21 mouse cellular contexts compared by ENCODE assay signal in the genomic region with DNA sequence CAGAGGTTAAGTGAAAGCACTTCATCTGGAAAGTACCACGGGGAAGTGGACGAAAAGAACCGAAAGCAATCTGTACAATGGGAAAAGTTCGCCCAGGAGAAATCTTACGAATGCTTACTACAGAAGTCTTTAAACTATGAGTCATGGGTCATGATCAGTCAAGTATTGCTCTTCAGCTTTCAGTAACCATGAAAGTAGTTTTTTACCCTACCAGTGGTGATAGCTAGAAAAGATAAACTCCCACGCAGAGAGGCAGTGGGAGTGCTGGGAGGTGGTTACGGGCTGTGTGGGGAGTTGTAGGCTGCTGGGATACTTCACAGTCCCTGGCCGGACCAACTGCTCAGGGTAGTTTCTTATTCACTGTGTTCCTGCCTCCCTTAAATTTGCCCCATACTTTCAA. TPM values are rescaled to one million over a fixed set of nuclear protein-coding genes. Genes with fewer than 3 reads are reported as not detected.
DNase-seq lines count a peak whose midpoint lies in the region; ATAC-seq and TF ChIP-seq lines count a peak whose summit lies in the region.
"Had no signal": no experiment of that assay in that cellular context is flagged by ENCODE, and none has a peak within 500 bp of the region (broad histone marks: within the 10 kb centered on the region; RNA-seq: fewer than 3 reads in every experiment).

No protein-coding gene starts in this region.

- no peak overlapping the region for H3K4me3 ChIP-seq in kidney, embryonic 16.5 days (ENCODE audit: low read length)
- peak overlapping the region; percentile 20; the same call in 1 of the 2 replicates for H3K4me3 ChIP-seq in lung, embryonic 16.5 days (ENCODE audit: low read length)
- H3K4me3 ChIP-seq in myocyte = no peak overlapping the region
- no peak overlapping the region for H3K4me3 ChIP-seq in midbrain, embryonic 15.5 days
- H3K4me3 ChIP-seq in layer of hippocampus, adult 2 months = no peak overlapping the region
- H3K4me3 ChIP-seq: embryonic facial prominence, embryonic 12.5 days; forebrain, embryonic 15.5 days; heart, embryonic 15.5 days; limb, embryonic 15.5 days; neural tube, embryonic 15.5 days had no signal

- H3K4me2 ChIP-seq in kidney, embryonic 16.5 days (replicated peaks; ENCODE audit: low read depth, low read length) = no peak overlapping the region; the same call in 1 of the 2 replicates
- peak overlapping the region; percentile 43 for H3K4me2 ChIP-seq in lung, embryonic 16.5 days (ENCODE audit: low read depth, low read length)
- peak overlapping the region; percentile 26 for H3K4me2 ChIP-seq in myocyte (ENCODE audit: low read depth)
- no peak overlapping the region for H3K4me2 ChIP-seq in midbrain, embryonic 15.5 days
- H3K4me2 ChIP-seq: embryonic facial prominence, embryonic 12.5 days; forebrain, embryonic 15.5 days; heart, embryonic 15.5 days; limb, embryonic 15.5 days; midbrain, embryonic 11.5 days; neural tube, embryonic 15.5 days had no signal

- H3K27ac ChIP-seq in kidney, embryonic 16.5 days (ENCODE audit: low read length) = no peak overlapping the region
- peak overlapping the region; percentile 43; the same call in 1 of the 2 replicates for H3K27ac ChIP-seq in lung, embryonic 16.5 days (ENCODE audit: low read length)
- no peak overlapping the region for H3K27ac ChIP-seq in midbrain, embryonic 15.5 days
- no peak overlapping the region for H3K27ac ChIP-seq in layer of hippocampus, adult 2 months
- H3K27ac ChIP-seq: embryonic facial prominence, embryonic 12.5 days; forebrain, embryonic 15.5 days; heart, embryonic 15.5 days; hindbrain, postnatal 0 days; limb, embryonic 15.5 days; neural tube, embryonic 15.5 days; stomach, postnatal 0 days had no signal

- no peaks in the 10 kb centered on the region for H3K9me3 ChIP-seq in kidney, embryonic 16.5 days (ENCODE audit: low read length)
- no peaks in the 10 kb centered on the region for H3K9me3 ChIP-seq in lung, embryonic 16.5 days (ENCODE audit: control insufficient read depth, low read length)
- H3K9me3 ChIP-seq in midbrain, embryonic 15.5 days = no peaks in the 10 kb centered on the region
- H3K9me3 ChIP-seq: embryonic facial prominence, embryonic 12.5 days; forebrain, embryonic 15.5 days; heart, embryonic 15.5 days; limb, embryonic 15.5 days; neural tube, embryonic 15.5 days had no signal

- WGBS in kidney, embryonic 16.5 days = 38% methylated on average over 8 of the region's 8 CpGs
- WGBS in lung, embryonic 16.5 days = 48% methylated on average over 8 of the region's 8 CpGs
- WGBS in midbrain, embryonic 15.5 days = 91% methylated on average over 8 of the region's 8 CpGs

- H3K9ac ChIP-seq in kidney, embryonic 16.5 days (replicated peaks; ENCODE audit: low read length) = no peak overlapping the region
- H3K9ac ChIP-seq in lung, embryonic 16.5 days (ENCODE audit: low read length) = 0 out of 2 replicates have a peak overlapping the region, but pooled peaks have one; percentile 11
- H3K9ac ChIP-seq in midbrain, embryonic 15.5 days = no peak overlapping the region
- H3K9ac ChIP-seq: embryonic facial prominence, embryonic 12.5 days; forebrain, embryonic 15.5 days; heart, embryonic 15.5 days; limb, embryonic 15.5 days; neural tube, embryonic 15.5 days had no signal

- peak; percentile 69; the same call in 1 of the 2 replicates for ATAC-seq in kidney, embryonic 16.5 days (ENCODE audit: low FRiP score, low TSS enrichment)
- peak; percentile 60; the same call in 1 of the 2 replicates for ATAC-seq in lung, embryonic 16.5 days (ENCODE audit: low read depth)
- no peak for ATAC-seq in midbrain, embryonic 15.5 days (replicated peaks)
- ATAC-seq: forebrain, embryonic 15.5 days; hindbrain, postnatal 0 days had no signal

- TF ChIP-seq CTCF in layer of hippocampus, adult 2 months (conservative IDR thresholded peaks at IDR 0.05) = no peak

- H3K4me1 ChIP-seq in kidney, embryonic 16.5 days (ENCODE audit: insufficient read depth, low read length) = no peaks in the 10 kb centered on the region
- no peaks in the 10 kb centered on the region for H3K4me1 ChIP-seq in lung, embryonic 16.5 days (replicated peaks; ENCODE audit: control insufficient read depth, insufficient read depth, low read length)
- no peaks in the 10 kb centered on the region for H3K4me1 ChIP-seq in midbrain, embryonic 15.5 days
- H3K4me1 ChIP-seq: embryonic facial prominence, embryonic 12.5 days; forebrain, embryonic 15.5 days; heart, embryonic 15.5 days; limb, embryonic 15.5 days; neural tube, embryonic 15.5 days had no signal

- no peak for DNase-seq in kidney, postnatal 14 days
- no peak for DNase-seq in lung, postnatal 4 days
- DNase-seq in layer of hippocampus, adult 2 months (ENCODE audit: low spot score in 2 of 2) = no peak
- DNase-seq: adrenal gland, postnatal 36 days; cerebellum, adult 2 months; layer of hippocampus, postnatal 36 days; thymus, postnatal 25 days had no signal

- H3K36me3 ChIP-seq in kidney, embryonic 16.5 days (ENCODE audit: insufficient read depth, low read length) = no peaks in the 10 kb centered on the region
- no peaks in the 10 kb centered on the region for H3K36me3 ChIP-seq in lung, embryonic 16.5 days (ENCODE audit: control insufficient read depth, insufficient read depth, low read length)
- H3K36me3 ChIP-seq in myocyte (ENCODE audit: control insufficient read depth, insufficient read depth) = no peaks in the 10 kb centered on the region
- no peaks in the 10 kb centered on the region for H3K36me3 ChIP-seq in midbrain, embryonic 15.5 days (replicated peaks)
- H3K36me3 ChIP-seq: embryonic facial prominence, embryonic 12.5 days; forebrain, embryonic 15.5 days; heart, embryonic 15.5 days; limb, embryonic 15.5 days; neural tube, embryonic 15.5 days had no signal

- no peak overlapping the region for H3ac ChIP-seq in myocyte (ENCODE audit: control insufficient read depth, insufficient read length)

- H3K27me3 ChIP-seq in kidney, embryonic 16.5 days (ENCODE audit: insufficient read depth, low read length) = no peaks in the 10 kb centered on the region
- H3K27me3 ChIP-seq in lung, embryonic 16.5 days (ENCODE audit: control insufficient read depth, insufficient read depth, low read depth, low read length) = no peaks in the 10 kb centered on the region
- no peaks in the 10 kb centered on the region for H3K27me3 ChIP-seq in myocyte (ENCODE audit: control insufficient read depth, insufficient read depth, insufficient read length)
- H3K27me3 ChIP-seq in midbrain, embryonic 15.5 days (replicated peaks) = no peaks in the 10 kb centered on the region
- H3K27me3 ChIP-seq: embryonic facial prominence, embryonic 12.5 days; forebrain, embryonic 15.5 days; heart, embryonic 15.5 days; limb, embryonic 15.5 days; neural tube, embryonic 15.5 days had no signal

- TF ChIP-seq POLR2A in myocyte (IDR thresholded peaks at IDR 0.05; ENCODE audit: insufficient read length, low read depth) = no peak

- no peaks in the 10 kb centered on the region for H3K79me2 ChIP-seq in myocyte (ENCODE audit: control insufficient read depth, insufficient read depth)

TF ChIP-seq in myocyte, 11 proteins besides CTCF, POLR2A, EP300 and RAD21:
- TF ChIP-seq MAX (IDR thresholded peaks at IDR 0.05; ENCODE audit: low read depth) (no peak), TCF12 (IDR thresholded peaks at IDR 0.05; ENCODE audit: insufficient read depth, poor library complexity, severe bottlenecking) (no peak), POLR2AphosphoS2 (IDR thresholded peaks at IDR 0.05; ENCODE audit: insufficient read length, low read depth) (no peak), MYOG (IDR thresholded peaks at IDR 0.05; ENCODE audit: control insufficient read depth in 1 of 3, insufficient read depth in 1 of 3, insufficient read length in 2 of 3, low read depth in 2 of 3) (no peak), E2F4 (IDR thresholded peaks at IDR 0.05; ENCODE audit: insufficient read depth) (no peak), REST (IDR thresholded peaks at IDR 0.05; ENCODE audit: insufficient read depth, insufficient read length) (no peak), TCF3 (IDR thresholded peaks at IDR 0.05; ENCODE audit: insufficient read length, low read depth) (no peak), USF1 (IDR thresholded peaks at IDR 0.05; ENCODE audit: low read depth) (no peak), MYOD1 (IDR thresholded peaks at IDR 0.05; ENCODE audit: control insufficient read depth in 1 of 3, insufficient read length in 2 of 3, low read depth in 2 of 3) (no peak), SRF (IDR thresholded peaks at IDR 0.05; ENCODE audit: control insufficient read depth, insufficient read length, low read depth) (no peak), CEBPB (IDR thresholded peaks at IDR 0.05; ENCODE audit: insufficient read depth, poor library complexity, severe bottlenecking) (no peak)

RNA-seq across cellular contexts. Expression of gene Tnip3, which starts 8.4 kb away (rescaled TPM):
- 0.09 and 0.17 TPM in 2 replicates for polyA plus RNA-seq in kidney, embryonic 16.5 days (2015; fragmentation: Nextera tagmentation; extraction: Ambion mirVana)
- 3.2 and 3.6 TPM in 2 replicates for polyA plus RNA-seq in lung, embryonic 16.5 days (2015; fragmentation: Nextera tagmentation; extraction: Ambion mirVana)
- 0.02 TPM for polyA plus RNA-seq in myocyte (2012; fragmentation: generic; extraction: Trizol)
- polyA plus RNA-seq in midbrain, embryonic 15.5 days (2015; fragmentation: Nextera tagmentation; extraction: Ambion mirVana) = not detected in 2 replicates
- not detected for total RNA-seq in layer of hippocampus, adult 2 months (2021)
- total RNA-seq: ES-E14; hindbrain, postnatal 0 days; layer of hippocampus, postnatal 36 days had no signal
- polyA plus RNA-seq: cerebellum, adult 2 months; cortical plate, adult 2 months; embryonic facial prominence, embryonic 12.5 days; forebrain, embryonic 15.5 days; hindbrain, postnatal 0 days; neural tube, embryonic 15.5 days had no signal

Comparison
In these comparisons a context has a peak if more than half of its experiments do, and no peak if none do; other contexts are left out.
1. H3K4me2 ChIP-seq: peak in lung, embryonic 16.5 days (single experiment) and myocyte (single experiment); none in kidney, embryonic 16.5 days (single experiment) and midbrain, embryonic 15.5 days (single experiment).